Mouse (Mus musculus) erythroblast, adult 5-6 weeks (primary cell): ENCODE results near the gene Ptges3l. TPM values are rescaled to one million over a fixed set of nuclear protein-coding genes. Genes with fewer than 3 reads are reported as not detected.
"Not testable (repeated sequence)": the region's sequence is repeated elsewhere in the genome, so short reads cannot be mapped to it uniquely, and the experiment has no call there.

ENCODE experiments used
- ATAC-seq: replicated peaks from 2 replicates; pipeline ENCODE4 v1.8.0; 2016; ENCODE audit warnings: moderate number of reproducible peaks, mild to moderate bottlenecking, moderate TSS enrichment, inconsistent platforms; ENCODE audit not compliant: poor library complexity, low FRiP score, severe bottlenecking
- total RNA-seq, 2 experiments: library from RNA; stranded (forward) in 1 of 2; stranded (reverse) in 1 of 2; fragments of 150-400 nt in 1 of 2; fragments of 200-764, 138-1000 nt in 1 of 2; gene quantifications; 2 replicates each; pipeline versions ENCODE4 v1.2.3 to v1.2.4; 2015 to 2017; ENCODE audit warnings: low replicate concordance in 2 of 2

Ptges3l gene
- total RNA-seq, 2 experiments from 2014 or later: not detected

DNA sequence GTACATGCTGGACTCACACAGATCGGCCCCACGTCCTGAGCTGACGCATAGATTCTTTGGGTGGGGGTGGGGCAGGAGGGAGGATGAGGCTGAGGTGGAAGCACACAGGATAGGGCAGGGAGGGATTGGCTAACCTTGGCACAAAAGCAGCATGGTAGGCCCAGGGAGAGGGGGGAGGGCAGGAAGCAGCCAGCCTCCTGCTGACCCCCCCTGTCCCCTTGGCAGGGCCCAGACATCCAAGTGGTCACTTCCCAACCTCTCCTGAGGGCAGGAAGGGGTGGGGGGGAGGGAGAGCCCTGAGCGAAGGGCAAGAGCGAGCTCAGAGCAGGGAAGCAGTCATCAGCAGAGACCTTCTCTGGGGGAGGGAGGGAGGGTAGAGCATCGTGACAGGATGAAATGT, 34.6 kb upstream of the Ptges3l start:
- ATAC-seq: no peak

DNA sequence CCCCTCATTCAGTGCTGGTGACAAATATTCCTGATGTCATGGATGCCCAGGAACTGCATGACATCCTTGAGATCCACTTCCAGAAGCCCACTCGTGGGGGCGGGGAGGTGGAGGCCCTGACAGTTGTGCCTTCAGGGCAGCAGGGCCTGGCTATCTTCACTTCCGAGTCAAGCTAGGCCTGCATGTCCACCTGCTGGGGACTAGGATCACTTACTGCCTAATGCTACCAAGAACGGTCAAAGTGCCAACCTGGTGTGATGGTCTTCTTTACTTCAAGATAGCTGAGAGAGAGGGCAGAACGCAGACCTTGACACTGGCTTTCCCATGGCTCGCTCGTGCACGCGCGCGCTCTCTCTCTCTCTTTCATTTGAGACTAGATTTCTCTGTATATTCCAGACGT, 33.1 kb upstream of the Ptges3l start:
- ATAC-seq: no peak

DNA sequence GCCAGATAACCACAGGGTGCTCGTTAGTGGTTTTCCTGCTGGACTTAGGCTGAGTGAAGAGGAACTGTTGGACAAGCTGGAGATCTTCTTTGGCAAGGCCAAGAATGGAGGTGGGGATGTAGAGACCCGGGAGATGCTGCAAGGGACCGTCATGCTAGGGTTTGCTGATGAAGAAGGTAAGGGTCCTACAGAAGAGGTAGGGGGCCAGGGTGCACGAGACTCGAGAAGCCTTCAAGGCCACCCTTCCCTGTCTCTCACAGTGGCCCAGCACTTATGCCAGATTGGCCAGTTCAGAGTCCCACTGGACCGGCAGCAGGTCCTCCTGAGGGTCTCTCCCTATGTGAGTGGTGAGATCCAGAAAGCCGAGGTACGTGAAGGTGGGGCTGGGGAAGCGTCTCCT, 32.5 kb upstream of the Ptges3l start:
- no peak for ATAC-seq

DNA sequence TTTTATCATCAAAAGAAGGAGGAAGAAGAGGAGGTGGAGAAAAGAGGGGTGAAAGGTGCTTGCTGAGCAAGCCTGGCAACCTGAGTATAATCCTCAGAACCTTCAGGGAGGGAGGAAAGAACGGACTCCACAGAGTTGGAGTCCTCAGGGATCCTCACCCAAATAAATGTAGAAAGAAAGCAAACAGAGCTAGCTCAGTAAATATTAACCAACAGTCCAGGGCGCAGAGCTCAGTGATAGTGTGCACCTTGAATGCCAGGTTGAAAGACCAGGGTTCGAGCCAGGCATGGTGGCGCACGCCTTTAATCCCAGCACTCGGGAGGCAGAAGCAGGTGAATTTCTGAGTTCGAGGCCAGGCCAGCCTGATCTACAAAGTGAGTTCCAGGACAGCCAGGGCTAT, 30.5 kb upstream of the Ptges3l start:
- ATAC-seq: no peak

DNA sequence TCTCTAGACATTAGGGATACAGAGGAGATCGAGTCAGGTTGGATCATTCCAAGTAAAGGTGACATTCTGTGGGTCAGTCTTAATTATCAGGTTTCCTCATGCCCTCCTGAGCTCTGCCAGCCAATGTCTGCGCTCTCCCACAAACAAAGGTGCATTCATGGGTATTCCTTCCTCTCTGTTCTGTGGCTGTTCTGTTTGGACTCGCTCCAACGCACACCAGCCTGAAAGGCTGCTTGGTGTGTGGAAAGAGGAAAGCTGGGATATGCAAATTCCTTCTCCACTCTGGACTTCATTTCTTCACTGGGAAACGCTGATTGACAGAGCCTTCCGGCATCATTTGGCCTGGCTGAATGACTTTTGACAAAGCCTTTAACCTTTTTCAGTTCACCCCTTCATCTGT, 29.6 kb upstream of the Ptges3l start:
- no peak for ATAC-seq

DNA sequence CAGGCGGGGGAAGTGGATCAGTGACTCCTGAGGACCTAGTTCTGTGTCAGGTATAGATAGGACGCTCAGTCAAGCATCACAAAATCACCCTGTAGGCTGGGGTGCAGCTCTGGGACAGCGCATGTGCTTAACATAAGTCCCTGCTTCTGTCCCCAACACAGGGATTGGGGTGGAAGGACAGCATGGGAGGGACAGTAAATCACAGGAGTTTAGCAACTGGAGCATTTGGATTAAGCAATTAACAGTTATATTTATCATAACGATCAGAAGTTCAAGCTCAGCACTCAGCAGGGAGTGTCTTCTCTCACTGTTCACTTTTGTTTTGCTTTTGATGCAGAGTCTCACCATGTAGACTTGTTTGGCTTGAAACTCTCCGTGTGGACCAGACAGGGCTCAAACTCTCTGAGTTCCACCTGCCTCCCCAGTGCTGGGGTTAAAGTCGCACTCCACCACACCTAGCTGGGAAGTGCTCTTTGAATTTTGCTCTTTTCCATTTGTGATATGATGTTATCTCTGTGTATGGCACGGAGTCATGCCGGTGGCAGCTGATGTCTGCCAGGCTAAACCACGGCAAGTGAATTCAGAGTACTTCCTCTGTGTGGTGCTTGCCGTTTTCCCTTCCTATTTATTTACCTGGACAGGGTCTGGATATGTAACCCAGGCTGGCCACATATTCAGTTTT, 27.1 kb upstream of the Ptges3l start:
- ATAC-seq: no peak

DNA sequence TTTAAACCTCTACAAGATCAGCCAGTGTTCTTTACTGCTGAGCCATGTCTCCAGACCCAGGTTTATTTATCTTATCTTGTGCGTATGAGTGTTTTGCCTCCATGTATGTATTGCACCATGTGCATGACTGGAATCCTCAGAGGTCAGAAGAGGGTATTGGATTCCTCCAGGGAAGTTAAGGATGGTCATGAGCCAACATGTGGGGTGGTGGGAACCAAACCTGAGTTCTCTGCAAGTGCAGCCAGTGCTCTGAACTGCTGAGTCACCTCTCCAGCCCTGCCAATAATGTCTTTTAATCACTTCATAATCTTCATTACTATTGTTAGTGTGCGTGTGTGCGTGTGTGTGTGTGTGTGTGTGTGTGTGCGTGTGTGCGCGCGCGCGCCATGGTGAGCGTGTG, 26.4 kb upstream of the Ptges3l start:
- no peak for ATAC-seq

DNA sequence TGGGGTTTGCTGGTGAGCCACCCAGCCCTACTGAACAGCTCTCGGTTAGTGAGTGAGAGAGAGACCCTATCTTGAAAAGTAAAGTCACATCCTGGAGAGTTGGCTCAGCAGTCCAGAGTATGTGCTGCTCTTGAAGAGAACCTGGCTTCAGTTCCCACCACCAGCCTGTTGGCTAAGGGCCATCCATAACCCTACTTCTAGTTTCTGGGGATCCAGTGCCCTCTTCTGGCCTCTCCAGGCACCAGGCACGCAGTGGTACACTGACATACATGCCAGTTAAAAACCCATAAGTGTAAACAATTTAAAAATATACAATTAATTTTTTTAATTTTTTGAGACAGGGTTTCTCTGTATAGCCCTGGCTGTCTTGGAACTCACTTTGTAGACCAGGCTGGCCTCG, 25.3 kb upstream of the Ptges3l start:
- ATAC-seq: 0 out of 2 replicates have a peak, but pooled peaks have one; percentile 36

DNA sequence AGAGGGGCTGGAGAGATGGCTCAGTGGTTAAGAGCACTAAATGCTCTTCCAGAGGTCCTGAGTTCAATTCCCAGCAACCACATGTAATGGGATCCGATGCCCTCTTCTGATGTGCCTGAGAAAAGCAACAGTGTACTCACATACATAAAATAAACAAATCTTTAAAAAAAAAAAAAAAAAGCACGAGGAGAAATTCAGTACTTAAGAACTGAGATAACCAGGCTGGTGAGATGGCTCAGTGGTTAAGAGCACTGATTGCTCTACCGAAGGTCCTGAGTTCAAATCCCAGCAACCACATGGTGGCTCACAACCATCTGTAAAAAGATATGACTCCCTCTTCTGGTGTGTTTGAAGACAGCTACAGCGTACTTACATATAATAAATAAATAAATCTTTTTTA, 24.5 kb upstream of the Ptges3l start:
- ATAC-seq: not testable (repeated sequence)

DNA sequence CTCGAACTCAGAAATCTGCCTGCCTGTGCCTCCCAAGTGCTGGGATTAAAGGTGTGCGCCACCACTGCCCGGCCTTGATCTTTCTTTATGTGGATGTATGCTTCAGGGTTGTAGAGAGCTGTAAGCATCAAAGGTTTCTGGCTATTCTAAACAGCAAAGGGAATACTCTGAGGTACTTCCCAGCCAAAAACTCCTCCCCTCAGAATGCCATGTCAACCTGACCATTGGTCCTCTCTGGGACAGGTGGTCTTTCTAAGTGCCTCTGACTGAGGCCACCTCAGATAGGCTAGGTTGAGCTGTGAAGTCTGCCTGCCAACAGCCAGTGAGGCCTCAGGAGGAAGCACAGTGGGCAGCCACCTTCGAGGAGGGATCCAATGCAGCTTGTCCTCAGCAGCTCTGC, 23.8 kb upstream of the Ptges3l start:
- peak; percentile 77 for ATAC-seq

DNA sequence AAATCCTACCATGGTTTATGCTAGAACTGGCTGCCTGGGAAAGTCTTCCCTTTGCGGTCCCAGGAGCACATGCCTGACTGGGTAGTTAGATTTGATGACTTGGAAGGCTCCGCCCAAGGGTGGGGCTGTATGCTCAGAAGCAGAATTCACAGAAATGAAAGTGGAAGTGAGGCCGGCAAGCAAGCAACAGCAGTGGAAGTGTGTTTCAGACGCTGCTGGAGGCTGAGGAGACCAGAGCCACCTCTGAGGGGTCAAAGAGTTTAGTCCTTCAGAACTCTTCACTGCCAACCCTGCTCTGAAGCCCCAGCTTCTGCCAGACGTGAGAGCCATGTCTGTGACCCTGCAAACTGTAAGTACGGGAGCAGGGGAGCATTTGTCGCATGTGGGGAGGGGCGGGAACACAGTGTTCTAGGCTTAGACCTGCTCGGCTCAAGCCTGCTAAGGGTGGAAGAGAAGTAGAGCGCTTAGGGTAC, 23.2 kb upstream of the Ptges3l start, which contains the start of gene Ifi35:
TSS of gene Ifi35 (plus strand) at position 134 of the 473 bp plus-strand sequence.
- peak; percentile 95 for ATAC-seq

DNA sequence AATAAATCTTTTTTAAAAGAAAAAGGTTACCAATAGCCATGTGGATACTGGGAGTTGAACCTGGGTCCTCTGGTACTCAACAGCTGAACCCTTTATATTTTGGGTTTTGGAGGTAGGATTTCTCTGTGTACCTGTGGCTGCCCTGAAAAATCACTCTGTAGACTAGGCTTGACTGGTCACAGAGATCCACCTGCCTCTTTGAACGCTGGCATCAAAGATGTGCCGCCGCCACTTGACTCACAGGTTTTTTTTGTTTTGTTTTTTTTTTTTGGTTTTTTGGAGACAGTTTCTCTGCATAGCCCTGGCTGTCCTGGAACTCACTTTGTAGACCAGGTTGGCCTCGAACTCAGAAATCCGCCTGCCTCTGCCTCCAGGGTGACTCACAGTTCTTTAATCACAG, 22.7 kb upstream of the Ptges3l start:
- no peak for ATAC-seq

DNA sequence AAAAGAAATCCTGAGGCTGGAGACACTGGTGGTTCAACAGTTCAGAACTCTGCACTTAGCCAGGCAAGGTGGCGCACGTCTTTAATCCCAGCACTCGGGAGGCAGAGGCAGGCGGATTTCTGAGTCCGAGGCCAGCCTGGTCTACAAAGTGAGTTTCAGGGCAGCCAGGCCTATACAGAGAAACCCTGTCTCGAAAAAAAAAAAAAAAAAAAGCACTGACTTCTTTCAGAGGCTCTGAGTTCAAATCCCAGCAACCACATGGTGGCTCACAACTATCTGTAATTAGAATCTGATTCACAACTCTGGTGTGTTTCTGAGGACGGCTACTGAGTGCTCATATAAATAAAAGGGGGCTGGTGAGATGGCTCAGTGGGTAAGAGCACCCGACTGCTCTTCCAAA, 21.7 kb upstream of the Ptges3l start:
- ATAC-seq: not testable (repeated sequence)

DNA sequence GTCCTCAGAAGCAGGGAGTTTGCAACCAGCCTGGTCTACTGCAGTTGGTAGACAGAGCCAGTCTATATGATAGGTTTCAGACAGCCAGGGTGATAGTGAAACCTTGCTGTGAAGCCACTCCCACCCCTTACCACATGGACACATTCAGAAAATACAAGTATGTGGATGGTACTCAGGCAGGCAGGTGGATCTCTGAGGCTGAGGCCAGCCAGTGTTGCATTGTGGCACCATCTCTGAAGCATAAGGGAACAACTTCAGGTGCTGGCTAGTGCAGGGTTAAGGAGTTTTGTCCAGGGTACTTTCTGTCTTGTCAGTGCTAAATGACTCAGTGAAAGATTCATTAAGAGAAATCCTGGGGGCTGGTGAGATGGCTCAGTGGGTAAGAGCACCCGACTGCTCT, 21.2 kb upstream of the Ptges3l start:
- ATAC-seq: no peak

DNA sequence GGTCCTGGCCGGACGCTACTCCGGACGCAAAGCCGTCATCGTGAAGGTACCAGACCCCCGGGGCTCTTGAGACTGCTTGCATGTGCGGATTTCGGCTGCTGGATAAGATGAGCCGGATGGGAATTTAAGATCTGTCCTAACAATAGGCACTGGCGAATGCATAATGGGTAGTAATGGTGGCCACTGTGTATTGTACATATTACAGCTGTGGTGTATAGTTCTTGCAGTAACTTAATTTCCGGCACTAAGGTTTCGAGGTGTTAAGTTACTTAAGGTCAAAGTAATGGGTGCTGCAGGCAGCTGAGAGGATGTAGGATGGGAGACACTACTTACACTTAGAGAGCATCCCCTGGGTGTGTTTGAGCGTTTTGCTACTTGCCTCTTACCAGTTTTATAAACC, 17.6 kb upstream of the Ptges3l start:
- peak; percentile 13; the same call in 1 of the 2 replicates for ATAC-seq

DNA sequence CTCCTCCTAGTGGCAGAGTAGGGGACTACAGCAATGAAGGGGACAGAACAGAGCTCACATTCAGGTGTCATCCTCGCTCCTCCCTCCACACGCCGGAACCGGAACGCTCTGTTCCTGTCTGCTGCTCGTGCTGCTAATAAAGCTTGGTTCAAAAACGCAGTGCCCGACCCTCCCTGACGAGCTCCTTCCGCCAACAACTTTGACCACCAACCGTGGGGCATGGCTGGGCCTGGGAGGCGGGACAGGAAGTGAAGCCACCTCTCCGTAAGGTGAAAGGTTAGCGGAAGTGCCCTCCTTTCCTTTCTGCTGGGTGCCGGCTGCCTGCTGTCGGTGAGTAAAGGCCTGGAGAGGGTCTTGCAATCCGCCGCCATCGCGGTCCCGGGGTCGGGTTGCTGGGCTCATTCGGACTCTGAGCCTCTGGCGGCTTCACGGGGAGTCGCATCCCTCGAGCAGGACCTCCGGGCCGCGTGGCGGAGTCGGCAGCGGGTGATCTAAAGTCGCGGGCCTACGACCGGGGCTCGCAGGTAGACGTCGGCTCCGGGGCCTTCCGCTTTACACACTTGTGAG, 17.1 kb upstream of the Ptges3l start, which contains the start of gene Rpl27:
TSS of gene Rpl27 (plus strand) at position 172 of the 567 bp plus-strand sequence.
- ATAC-seq: peak; percentile 98

DNA sequence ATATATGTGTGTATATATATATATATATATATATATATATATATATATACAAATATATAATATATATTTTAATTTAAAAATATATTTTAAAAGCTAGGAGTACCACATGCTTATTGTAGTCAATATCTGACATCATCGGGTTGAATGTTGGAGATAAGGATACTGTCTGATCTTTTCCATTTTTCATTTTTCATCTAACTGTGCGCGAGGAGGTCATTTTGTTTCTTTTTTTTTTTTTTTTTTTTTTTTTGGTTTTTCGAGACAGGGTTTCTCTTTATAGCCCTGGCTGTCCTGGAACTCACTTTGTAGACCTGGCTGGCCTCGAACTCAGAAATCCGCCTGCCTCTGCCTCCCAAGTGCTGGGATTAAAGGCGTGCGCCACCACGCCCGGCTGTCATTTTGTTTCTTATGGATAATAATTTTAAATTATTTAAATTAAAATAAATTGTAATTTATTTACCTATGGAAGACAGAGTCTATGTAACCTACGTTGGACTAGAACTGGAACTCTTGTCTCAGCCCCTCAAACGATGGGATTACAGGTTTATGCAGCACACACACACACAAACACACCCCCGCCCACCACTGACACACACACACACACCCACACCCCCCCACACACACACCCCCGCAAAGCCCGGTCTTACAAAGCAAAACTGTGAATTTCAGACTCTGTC, 16.5 kb upstream of the Ptges3l start:
- ATAC-seq: not testable (repeated sequence)

DNA sequence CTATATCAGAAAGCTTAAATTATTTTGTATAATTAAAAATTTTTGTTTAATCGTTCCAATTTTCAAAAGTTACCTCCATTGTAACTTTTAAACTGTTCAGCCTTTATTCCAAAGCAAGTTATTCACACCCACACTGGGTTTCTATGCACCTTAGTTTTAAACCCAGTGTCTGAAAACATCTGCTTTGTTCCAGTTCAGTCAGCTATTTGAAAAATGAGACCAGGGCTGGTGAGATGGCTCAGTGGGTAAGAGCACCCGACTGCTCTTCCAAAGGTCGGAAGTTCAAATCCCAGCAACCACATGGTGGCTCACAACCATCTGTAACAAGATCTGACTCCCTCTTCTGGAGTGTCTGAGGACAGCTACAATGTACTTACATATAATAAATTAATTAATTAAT, 12.9 kb upstream of the Ptges3l start:
- not testable (repeated sequence) for ATAC-seq

DNA sequence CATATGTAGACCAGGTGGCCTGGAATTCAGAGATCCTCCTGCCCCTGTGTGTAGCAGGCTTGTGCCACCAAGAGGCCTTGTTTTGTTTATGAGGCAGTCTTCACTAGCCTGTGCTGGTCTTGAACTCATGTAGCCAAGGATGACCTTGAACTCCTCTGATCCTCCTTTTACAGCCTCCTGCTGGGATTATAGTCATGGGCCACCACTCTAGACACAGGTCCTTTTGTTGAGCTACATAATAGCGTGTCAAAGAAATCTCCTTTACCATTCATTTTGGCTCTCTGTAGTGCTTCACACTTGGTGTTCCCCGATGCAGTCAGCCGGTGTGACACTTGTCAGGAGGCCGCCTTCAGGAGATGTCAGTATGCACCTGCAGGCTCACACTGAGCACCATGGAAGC, 11.8 kb upstream of the Ptges3l start:
- ATAC-seq: no peak

DNA sequence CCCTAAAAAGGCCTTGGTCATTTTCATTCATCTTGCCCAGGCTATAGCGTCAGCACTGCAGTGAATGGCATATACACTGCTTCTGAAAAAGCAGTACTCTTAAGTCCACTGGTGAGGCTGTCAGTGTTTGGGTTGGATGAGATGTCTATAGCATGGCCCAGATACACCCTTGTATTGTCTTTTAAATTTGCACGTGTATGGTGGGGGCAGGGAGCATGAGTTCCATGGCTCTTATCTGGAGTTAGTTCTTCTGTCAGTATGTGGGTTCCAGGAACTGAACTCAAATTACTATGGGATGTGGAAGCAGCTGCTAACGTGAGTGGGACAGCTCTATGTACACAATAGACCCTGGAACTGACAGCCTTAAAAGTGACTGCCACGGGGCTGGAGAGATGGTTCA, 10.7 kb upstream of the Ptges3l start:
- ATAC-seq: no peak

DNA sequence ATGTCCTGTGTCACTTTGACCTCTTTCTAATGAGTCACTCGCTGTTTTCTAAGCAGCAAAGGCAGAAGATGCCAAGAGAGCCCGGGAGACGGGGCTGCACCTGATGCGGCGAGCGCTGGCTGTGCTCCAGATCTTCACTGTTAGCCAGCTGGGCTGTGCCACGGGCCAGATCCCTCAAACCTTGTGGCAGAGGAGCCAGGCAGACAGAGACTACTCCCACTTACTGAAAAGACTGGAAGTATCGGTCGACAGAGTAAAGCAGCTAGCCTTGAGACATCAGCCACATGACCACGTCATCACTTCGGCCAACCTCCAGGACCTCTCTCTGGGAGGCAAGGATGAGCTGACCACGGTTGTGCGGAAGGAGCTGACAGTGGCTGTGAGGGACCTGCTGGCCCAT, 8.3 kb upstream of the Ptges3l start:
- ATAC-seq: 0 out of 2 replicates have a peak, but pooled peaks have one; percentile 10
